Mouse (Mus musculus) Muller cell, postnatal 12 days (primary cell): ENCODE results near the gene Egfr.

ENCODE experiments used
- DNase-seq: peaks from one replicate; pipeline ENCODE4 v3.0.0-alpha.2; 2015; ENCODE audit errors: inconsistent ontology term

Egfr gene

DNA sequence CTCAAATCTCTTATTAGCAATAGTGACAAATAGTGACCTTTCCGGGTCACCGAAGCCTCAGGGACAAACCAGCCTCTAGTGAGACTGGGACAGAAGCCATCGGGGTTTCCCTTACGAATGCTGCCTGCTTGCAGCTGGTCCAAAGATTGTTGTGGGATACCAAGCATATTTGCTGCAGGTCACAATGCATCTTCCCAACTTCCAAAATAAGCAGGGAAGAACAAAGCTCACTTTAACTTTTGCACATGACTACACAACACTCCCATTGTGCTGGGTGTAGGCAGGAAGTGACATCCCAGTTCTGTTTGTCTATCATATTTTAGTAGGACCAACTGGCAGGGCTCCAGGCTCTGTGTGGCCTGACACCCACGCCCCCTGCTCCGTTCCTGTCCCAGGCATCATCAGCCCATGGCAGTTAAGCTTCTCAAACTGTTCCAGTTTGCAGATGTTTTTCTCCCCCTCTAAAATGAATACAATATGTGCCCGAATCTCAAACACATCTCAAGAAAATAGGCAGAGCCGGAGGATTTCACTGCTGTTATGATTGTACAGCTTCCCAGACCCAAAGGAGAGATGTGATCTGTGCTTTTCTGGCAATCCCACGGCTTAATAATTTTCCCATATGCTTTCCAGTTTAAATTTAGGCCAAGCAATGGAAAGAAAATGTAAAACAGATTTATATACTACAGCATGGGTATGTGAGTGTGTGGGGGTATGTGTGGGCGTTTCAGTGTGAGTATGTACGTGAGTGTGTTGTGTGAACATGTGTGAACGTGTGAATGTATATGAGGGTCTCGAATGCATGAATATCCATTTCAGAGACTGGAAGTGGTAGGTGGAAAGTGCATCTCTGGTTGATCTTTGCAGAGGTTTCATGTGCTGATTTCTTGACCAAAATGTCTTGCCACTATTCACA is 143.7 kb downstream of the Egfr start:
- DNase-seq = peak; percentile 93

DNA sequence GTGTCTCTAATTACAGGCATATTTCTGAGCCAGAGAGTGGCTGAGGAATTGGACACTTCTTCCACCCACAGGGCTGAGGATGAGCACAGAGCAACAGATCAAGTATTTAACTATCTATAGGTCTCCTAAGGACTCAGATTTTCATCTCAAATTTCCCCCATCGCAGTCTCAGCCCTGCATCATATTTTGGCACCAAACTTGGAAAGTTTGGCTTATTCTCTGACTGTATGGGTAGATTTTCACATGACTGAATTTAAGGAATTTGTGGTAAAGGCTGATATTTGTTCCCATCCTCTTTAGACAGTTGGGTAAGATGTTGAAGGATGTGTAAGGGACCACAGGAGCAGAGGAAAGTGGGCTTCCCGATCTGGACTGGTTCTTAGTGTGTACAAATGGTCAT is 145.7 kb downstream of the Egfr start:
- peak; percentile 89 for DNase-seq

DNA sequence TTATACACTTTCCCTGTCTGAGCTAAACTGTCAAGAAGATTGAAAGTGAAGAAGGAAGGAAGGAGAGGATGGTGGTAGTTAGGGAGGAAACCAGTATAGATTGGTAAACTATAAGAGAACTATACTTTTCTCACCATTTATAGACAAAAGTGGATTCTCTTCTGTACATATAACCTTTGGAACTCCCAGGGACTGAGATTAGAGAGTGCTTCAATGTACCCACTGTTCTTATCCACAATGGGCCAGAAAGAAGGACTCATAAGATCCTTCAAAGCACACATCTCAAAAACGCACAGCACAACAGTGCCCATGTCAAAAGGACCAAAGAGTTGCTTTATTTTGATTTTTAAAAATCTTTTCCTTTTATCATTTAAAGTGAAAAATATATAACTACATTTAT is 148.2 kb downstream of the Egfr start:
- DNase-seq = no peak

DNA sequence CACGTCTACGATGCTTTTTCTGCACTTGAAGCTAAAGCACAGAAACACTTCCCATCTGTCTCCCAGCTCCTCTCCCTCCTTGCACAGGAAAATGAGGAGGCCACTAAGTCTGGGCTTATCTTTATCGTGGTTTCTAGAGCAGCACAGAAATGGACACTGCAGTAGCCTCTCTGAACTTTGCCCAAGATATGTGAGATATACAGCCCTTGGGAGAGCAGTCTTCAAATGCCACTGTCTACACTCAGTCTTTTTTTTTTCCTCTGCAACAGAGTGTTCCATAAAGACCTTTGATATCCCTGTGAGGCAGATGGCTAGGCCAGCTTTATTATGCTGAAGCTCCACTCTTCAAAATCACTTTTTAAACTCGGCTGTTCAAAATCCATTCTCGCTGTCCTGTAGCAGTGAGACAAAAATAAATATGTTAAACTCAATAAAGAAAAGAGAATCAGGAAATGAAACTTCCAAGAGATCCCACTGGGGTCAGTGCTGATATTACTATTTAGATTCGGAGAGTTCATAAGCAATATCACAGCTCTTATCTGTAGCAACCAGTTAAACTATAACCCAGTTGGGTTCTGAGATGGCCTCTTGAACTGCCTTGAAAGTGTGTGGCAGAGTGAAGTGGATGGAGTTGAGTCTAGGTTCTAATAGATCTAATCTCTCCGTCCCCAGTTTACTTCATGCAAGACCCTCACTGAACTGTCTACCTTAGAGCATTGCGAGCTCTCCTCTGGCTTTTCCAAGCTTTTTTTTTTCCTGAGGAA is 148.8 kb downstream of the Egfr start:
- no peak for DNase-seq

DNA sequence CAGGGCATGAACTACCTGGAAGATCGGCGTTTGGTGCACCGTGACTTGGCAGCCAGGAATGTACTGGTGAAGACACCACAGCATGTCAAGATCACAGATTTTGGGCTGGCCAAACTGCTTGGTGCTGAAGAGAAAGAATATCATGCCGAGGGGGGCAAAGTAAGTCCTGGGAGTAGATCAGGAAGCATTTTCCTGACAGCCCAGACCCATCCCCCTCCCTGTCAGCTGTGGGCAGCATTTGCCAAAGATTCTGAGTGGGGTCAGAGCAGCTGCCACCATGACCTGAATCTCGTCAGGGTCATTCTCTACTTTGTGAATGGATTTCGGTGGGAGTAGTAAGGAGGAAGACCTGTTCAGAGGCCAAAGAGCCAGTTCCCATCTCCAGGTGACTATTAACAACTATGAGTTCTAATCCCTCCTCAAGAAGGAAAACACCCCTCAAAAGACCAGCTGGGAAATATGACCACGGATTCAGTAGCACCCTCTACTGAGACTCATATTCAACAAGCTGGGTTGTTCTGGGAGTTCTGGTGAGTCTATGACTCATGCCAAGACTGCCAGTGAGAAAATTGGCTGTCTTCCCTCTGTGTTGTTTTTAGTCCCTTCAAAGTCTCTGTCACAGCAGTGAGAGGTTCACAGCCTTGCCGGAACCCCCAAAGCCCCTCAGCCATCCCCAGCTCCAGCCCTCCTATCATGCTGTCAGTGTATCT is 152.5 kb downstream of the Egfr start:
- DNase-seq = peak; percentile 57

DNA sequence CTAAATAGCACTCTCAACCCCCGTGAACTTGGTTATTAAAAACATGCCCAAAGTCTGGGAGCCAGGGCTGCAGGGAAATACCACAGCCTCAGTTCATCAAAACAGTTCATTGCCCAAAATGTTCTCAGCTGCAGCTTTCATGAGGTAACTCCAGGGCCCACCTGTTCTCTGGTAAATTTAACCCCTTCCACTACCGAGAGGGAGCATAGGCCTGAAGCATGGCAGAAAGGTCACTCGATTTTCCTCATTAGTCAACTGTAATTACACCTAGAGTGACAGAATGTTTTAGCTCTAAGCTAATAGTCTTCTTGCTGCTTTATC is 153.0 kb downstream of the Egfr start:
- DNase-seq = no peak

DNA sequence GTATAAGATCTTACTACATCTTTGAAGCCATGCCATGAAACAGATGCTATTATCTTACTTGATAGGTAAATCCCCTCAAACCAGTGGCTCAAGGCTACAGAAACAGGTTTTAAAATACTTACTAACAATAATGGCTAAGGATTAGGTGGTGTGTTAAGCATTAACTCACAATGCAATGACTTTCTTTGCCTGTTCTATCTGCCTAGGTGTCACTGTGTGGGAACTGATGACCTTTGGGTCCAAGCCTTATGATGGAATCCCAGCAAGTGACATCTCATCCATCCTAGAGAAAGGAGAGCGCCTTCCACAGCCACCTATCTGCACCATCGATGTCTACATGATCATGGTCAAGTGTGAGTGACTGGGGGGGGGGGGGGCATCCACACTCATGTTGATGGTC is 154.5 kb downstream of the Egfr start:
- no peak for DNase-seq

DNA sequence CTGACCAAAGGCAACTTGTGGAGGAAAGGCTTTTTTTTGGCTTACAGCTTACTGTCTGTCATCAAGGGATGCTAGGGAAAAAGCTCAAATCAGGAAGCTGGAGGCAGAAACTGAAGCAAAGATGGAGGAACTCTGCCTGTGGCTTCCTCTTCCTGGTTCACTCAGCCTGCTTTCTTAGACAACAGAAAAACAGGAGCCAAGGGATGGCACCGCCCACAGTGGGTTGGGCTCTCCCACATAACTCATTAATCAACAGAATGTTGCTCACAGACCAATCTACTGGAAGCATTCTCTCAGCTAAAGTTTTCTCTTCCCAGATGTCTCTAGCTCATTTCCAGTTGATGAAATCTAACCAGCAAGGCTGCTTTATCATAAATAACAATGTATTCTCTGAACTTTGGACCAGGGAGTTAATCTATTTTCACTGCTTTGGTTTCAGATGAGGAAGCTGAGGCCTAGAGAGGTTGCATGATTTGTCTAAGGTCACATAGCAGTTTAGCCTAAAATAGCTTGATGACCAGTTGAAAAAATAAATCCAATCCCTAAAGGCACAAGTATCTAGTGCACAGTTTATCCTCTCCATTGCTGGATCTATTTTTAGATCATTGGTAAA is 155.6 kb downstream of the Egfr start:
- peak; percentile 39 for DNase-seq

DNA sequence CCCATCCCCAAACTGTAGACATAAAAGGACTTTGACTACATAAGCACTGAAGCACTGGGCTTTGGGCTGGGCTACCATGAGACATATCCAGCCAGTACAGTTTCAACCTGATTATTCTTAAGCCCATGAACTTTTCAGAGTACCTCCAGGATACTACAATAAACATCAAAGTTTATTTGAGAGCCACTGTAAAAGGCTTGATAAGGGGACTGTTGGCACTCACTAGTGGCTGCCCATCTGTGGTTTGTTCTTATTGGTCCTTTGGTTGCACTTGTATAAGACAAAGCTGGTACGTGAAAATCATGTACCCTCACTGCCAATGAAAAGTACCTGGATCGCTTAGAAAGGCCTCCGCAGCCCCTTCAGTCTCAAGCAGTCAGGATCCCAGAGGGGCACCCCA is 162.8 kb downstream of the Egfr start:
- no peak for DNase-seq

DNA sequence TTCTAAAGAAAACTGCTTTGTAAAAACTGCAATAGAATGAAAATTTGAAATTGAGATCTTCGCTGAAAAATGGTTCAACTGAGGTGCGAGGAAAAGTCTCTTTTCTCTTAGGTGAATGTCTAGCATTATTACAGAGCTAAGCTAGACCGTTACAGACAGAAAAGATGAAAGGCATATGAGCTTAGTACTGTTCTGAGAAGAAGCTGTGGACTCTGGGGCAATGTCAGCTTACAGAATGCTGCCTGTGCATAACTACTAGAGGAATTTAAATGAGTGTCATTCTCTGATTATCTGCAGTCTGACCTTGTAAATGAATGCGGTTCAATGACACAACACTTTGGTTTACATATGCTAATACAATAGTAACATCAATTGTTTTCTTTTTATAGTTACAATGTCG is 163.8 kb downstream of the Egfr start:
- no peak for DNase-seq

DNA sequence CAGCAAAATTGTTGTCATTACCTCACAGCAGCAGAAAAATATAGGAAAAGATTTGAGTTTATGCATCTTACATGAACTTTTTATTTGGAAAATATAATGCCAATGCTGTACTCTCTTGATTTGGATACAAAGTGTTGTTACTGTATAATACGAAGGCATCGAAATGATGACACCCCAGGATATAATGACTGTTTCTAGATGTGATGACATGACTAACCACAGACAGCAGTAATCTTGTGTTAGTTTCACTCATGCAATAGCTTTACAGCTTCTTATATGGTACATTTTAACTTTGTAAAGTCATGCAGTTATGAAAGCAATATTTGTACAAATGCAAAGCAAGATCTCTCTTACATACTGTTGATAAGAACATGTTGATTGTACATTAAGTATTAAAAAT is 165.5 kb downstream of the Egfr start:
- DNase-seq = no peak

DNA sequence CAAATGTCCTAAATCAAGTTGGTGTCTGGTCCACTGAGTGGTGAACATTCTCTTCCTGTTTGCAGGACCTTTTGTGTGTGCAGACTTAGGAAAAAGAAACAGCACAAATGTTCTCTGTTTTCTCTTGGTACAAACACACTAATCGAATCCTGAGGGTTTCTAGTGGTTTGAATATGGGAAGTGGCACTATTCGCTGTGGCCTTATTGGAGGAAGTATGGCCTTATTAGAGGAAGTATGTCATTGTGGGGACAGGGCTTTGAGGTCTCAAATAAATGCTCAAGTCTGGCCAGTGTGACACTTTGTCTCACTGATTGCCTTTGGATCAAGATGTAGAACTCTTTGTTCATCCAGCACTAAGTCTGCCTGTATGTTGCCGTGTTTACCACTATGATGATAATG is 180.2 kb downstream of the Egfr start:
- no peak for DNase-seq

DNA sequence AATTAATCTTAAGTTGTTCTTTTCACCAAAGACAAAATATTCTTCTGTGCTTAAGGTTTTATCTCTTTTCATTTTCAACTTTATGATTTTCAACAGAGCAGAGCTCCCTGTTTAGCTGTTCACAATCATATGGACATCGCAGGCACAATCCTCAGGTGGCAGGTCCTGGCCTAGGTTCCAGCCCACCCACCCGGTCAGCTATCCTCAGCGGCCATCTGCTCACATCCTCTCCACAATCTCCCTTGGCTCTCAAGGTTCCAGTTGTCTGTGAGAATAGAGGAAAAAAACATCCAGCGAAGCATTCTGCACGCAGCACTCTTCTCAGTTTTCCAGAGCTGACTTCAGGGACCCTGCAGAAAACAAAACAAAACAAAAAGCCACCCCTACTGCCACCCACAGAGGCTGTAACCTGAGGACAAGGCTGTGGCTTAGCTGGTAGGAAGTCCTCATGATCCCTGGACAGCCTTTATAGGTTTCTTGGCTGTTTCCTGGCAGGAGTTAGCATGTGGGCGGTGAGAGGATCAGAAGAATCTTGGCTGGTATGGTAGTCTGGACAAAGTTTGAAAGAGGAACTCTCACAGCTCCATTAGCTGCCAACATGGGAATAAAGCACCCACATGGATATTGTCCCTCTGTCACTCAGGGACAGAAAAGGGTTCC is 183.7 kb downstream of the Egfr start:
- DNase-seq = peak; percentile 66

DNA sequence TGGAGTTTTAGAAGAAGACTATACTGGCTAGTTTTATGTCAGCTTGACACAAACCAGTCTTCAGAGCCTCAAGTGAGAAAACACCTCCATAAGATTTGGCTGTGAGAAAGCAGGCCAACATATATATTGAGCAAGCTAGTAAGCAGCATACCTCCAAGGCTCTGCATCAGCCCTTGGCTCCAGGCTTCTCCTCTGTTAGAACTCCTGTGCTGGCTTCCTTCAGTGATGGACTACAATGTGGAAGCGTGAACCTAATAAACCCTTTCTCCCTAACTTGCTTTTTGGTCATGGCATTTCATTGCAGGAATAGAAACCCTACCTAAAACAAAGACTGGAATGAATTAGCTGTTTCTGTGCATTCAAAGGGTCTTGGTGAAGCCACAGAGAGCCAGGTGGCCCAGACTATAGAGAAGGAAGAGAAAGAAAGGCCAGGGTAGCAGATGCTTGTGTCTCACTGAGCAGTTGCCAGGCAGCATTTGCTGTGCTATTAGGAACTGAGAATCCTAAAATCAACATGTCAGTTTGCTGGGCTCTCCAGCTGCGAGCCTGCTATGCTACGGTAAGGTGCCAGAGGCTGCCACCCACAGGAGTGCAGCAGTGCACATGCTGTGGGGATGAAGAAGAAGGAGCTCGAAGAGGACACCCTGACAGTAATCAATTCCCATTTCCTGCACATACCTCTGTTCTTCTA is 189.2 kb downstream of the Egfr start:
- DNase-seq = no peak

DNA sequence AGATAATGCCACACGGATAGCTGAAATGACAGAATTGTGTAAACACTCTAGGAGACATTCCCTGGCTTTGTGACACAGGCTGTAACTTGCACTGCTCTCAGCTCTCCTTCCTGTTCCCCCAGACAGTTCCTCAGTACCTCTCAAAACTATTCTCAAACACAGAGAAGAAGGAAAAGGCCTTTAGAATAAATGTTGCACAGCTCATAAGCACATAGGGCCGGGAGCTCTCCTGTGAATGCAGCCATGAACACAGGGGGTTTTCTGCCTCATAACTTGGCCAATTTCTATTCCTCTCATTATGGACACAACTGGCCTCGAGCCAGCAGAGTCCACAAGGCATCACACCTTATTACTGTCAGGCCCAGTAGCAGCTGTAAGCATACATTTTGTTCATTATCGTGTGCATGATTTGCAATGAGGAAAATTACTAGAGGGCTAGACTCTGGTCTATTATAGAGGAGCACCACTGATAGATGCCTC is 190.0 kb downstream of the Egfr start:
- DNase-seq = no peak

DNA sequence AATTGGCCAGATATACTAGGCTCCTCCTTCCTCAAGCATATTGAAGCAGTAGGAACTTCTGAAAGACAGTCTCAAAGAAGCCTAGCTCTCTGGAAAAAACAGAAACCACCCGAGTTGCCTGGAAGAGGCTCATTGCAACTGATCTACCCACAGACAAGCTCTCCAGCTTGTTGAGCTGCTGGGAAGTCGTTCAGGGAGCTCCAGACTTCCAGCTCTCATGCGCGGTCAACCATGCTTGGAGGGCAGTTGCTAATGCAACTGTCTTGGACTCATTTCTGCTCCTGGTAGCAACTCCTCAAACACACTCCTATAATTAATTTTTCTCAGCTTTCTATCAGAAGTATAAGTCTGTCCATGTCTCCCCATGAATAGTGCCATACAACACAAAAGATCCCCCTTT is 191.0 kb downstream of the Egfr start:
- no peak for DNase-seq

DNA sequence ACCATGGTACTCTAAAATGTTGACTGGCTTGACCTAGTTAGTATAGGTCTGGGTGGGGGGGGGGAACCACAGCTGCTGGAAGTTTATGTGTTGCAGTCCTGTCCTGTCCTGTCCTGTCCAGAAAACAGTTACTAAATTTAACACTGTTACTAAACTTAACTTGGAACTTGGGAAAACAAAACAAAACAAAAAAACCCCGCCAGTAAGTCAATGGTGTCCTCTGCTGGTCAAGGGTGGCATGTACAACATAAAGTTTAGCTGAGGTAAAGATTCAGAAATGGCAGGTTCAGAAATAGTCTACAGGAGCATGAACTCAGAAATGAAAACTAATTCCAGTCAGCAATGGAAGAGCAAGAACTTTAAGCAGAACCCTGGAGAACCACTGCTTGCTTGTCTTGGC is 196.8 kb downstream of the Egfr start:
- peak; percentile 46 for DNase-seq

DNA sequence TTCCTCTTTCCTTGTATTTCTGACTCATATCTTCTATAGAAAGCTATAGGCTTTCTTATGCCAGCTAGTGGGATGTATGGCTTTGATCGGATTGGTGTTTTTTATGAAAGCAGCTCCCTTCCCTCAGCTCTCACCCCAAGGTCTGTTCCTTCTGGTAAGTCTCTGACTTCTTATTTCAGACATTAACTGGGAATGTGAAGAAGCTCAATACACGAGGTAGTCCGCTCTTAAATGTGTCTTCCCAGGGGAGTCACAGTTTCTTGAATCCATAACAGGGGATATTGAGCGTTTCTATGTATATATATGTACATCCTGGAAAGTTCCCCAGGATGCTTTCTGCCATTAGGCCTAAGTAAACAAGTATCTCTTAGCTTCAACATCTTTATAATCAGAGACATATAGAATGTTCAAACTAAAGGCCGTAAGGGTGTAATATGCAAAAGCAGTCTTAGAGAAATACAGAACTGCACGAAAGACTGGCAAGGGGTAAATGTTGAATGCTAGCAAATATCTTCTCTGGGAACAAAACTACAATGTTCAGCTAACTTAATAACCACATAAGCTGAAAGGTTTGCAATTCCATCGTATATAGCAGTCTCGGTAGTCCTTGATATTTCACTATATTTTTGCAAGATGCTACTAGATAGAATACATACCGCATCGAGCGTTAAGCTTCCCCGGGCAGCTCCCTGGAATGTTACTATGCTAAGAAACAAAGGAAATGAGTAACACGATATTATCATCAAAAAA is 198.4 kb downstream of the Egfr start:
- DNase-seq = no peak

DNA sequence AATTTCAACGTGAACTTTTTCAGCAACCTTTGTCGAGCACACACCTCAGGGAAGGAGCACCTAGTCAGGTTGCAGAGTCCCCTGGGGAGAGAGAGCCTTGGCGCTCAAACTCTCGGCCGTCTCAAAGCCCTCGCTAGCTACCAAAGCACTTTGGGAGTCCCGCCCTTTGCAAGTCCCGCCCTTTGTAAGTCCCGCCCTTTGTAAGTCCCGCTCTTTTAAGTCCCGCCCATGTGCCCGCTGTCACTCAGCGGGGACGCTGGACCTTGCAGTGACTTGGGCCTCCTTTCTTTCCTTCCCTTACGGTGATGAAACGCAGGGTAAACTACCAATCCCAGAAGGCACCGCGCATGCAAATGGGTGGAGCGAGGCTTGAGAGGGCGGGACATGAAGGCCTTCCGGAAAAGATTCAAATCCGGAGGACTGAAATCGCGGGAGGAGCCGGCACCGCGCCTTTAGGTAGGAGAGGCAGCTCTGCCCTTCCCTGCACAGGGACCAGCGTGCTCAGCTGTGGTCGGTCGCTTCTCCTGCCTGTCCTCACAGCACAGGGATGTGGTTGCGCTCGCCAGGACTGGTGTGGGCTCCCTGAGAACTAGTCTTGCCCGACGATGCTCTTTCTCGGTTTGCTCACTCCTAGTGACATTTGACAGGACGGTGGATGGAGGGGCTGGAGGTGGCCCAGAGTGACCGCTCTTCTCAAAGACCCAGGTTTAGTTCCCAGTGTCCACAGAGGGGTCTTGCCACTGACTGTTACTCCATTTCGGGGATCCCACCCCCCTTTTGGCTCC is 199.2 kb downstream of the Egfr start, which contains the start of gene Fbxo48:
TSS of gene Fbxo48 (plus strand) at position 400 of the 785 bp plus-strand sequence.
- DNase-seq = peak; percentile 98

DNA sequence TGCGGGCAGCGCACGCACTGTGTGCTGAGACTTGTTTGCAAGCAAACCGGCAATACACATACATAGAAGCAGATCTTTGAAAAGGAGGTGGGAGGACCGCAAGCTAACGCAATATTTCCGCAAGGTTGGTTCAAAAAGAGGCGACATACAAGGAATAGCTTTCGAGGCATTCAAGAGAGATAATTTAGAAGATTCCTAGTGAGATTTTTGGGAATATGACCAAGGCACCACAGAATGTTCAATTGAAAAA is 199.7 kb downstream of the Egfr start:
- no peak for DNase-seq
